ENCODE assay signal across 31 mouse cellular contexts in genomic region chr11:80515895-80516294, GRCm38 (mm10). TPM values are rescaled to one million over a fixed set of nuclear protein-coding genes. Genes with fewer than 3 reads are reported as not detected.
A peak's percentile ranks its signal among the peaks of the same experiment; 100 is the strongest.
DNase-seq lines count a peak whose midpoint lies in the region; ATAC-seq and TF ChIP-seq lines count a peak whose summit lies in the region.
"Had no signal": no experiment of that assay in that cellular context is flagged by ENCODE, and none has a peak within 500 bp of the region (broad histone marks: within the 10 kb centered on the region; RNA-seq: fewer than 3 reads in every experiment).

No protein-coding gene starts in this region.

- H3K9me3 ChIP-seq in forebrain, embryonic 12.5 days, result no peaks in the 10 kb centered on the region
- no peaks in the 10 kb centered on the region for H3K9me3 ChIP-seq in forebrain, embryonic 11.5 days (ENCODE audit: control insufficient read depth, low read length)
- H3K9me3 ChIP-seq in midbrain, embryonic 15.5 days, result no peaks in the 10 kb centered on the region
- H3K9me3 ChIP-seq in midbrain, embryonic 10.5 days (replicated peaks), result no peaks in the 10 kb centered on the region
- no peaks in the 10 kb centered on the region for H3K9me3 ChIP-seq in forebrain, postnatal 0 days (ENCODE audit: low read length)
- H3K9me3 ChIP-seq: G1E; heart, embryonic 12.5 days; hindbrain, embryonic 15.5 days; kidney, embryonic 15.5 days; midbrain, embryonic 12.5 days; neural tube, embryonic 13.5 days; stomach, embryonic 15.5 days had no signal

- ATAC-seq in forebrain, embryonic 12.5 days (ENCODE audit: low FRiP score), result no peak
- no peak for ATAC-seq in forebrain, embryonic 11.5 days (replicated peaks; ENCODE audit: low FRiP score)
- no peak for ATAC-seq in midbrain, embryonic 15.5 days (replicated peaks)
- ATAC-seq in forebrain, postnatal 0 days, result no peak

- H3K4me3 ChIP-seq in forebrain, embryonic 12.5 days (replicated peaks), result no peak overlapping the region
- H3K4me3 ChIP-seq in forebrain, embryonic 11.5 days (ENCODE audit: low read depth, low read length), result no peak overlapping the region
- H3K4me3 ChIP-seq in midbrain, embryonic 15.5 days, result no peak overlapping the region
- no peak overlapping the region for H3K4me3 ChIP-seq in midbrain, embryonic 10.5 days
- no peak overlapping the region for H3K4me3 ChIP-seq in forebrain, postnatal 0 days (ENCODE audit: low read depth, low read length)
- H3K4me3 ChIP-seq: gastrocnemius, adult 2 months; heart, adult 2 months; heart, embryonic 12.5 days; hindbrain, embryonic 15.5 days; kidney, embryonic 15.5 days; midbrain, embryonic 12.5 days; myocyte; neural tube, embryonic 13.5 days; stomach, embryonic 15.5 days had no signal

- no peak overlapping the region for H3K9ac ChIP-seq in forebrain, embryonic 12.5 days
- H3K9ac ChIP-seq in forebrain, embryonic 11.5 days (ENCODE audit: low read length), result no peak overlapping the region
- H3K9ac ChIP-seq in midbrain, embryonic 15.5 days, result no peak overlapping the region
- H3K9ac ChIP-seq in forebrain, postnatal 0 days, result 0 out of 2 replicates have a peak overlapping the region, but pooled peaks have one; percentile 14
- H3K9ac ChIP-seq: heart, embryonic 12.5 days; hindbrain, embryonic 15.5 days; kidney, embryonic 15.5 days; liver, embryonic 14.5 days; lung, embryonic 14.5 days; midbrain, embryonic 12.5 days; neural tube, embryonic 13.5 days; stomach, embryonic 15.5 days had no signal

- peaks cover 4% of the 10 kb centered on the region; the same call in 1 of the 2 replicates for H3K27me3 ChIP-seq in forebrain, embryonic 12.5 days
- no peaks in the 10 kb centered on the region for H3K27me3 ChIP-seq in forebrain, embryonic 11.5 days (ENCODE audit: control insufficient read depth, insufficient read depth, low read length)
- no peaks in the 10 kb centered on the region for H3K27me3 ChIP-seq in midbrain, embryonic 15.5 days (replicated peaks)
- H3K27me3 ChIP-seq in midbrain, embryonic 10.5 days (ENCODE audit: low read depth, poor library complexity, severe bottlenecking), result peaks cover 45% of the 10 kb centered on the region
- H3K27me3 ChIP-seq in forebrain, postnatal 0 days (ENCODE audit: insufficient read depth, low read length), result no peaks in the 10 kb centered on the region
- H3K27me3 ChIP-seq: heart, embryonic 12.5 days; hindbrain, embryonic 15.5 days; kidney, embryonic 15.5 days; stomach, embryonic 15.5 days had no signal

- peaks cover 60% of the 10 kb centered on the region for H3K4me1 ChIP-seq in forebrain, embryonic 12.5 days
- H3K4me1 ChIP-seq in forebrain, embryonic 11.5 days (replicated peaks; ENCODE audit: control insufficient read depth, insufficient read depth, low read length), result peaks cover 17% of the 10 kb centered on the region
- H3K4me1 ChIP-seq in midbrain, embryonic 15.5 days, result peaks cover 49% of the 10 kb centered on the region
- H3K4me1 ChIP-seq in midbrain, embryonic 10.5 days, result peaks cover 37% of the 10 kb centered on the region
- H3K4me1 ChIP-seq in forebrain, postnatal 0 days (ENCODE audit: insufficient read depth), result peaks cover 45% of the 10 kb centered on the region

- H3K36me3 ChIP-seq in forebrain, embryonic 12.5 days (replicated peaks), result no peaks in the 10 kb centered on the region
- H3K36me3 ChIP-seq in forebrain, embryonic 11.5 days (ENCODE audit: control insufficient read depth, insufficient read depth, low read length), result no peaks in the 10 kb centered on the region
- no peaks in the 10 kb centered on the region for H3K36me3 ChIP-seq in midbrain, embryonic 15.5 days (replicated peaks)
- no peaks in the 10 kb centered on the region for H3K36me3 ChIP-seq in midbrain, embryonic 10.5 days
- H3K36me3 ChIP-seq in forebrain, postnatal 0 days (ENCODE audit: insufficient read depth), result no peaks in the 10 kb centered on the region
- H3K36me3 ChIP-seq: G1E; heart, embryonic 12.5 days; hindbrain, embryonic 15.5 days; kidney, embryonic 15.5 days; midbrain, embryonic 12.5 days; neural tube, embryonic 13.5 days; stomach, embryonic 15.5 days had no signal

- no peak overlapping the region for H3K4me2 ChIP-seq in forebrain, embryonic 12.5 days
- H3K4me2 ChIP-seq in forebrain, embryonic 11.5 days (ENCODE audit: low read depth, low read length, severe bottlenecking), result no peak overlapping the region
- no peak overlapping the region for H3K4me2 ChIP-seq in midbrain, embryonic 15.5 days
- no peak overlapping the region for H3K4me2 ChIP-seq in forebrain, postnatal 0 days (ENCODE audit: low read depth)
- H3K4me2 ChIP-seq: heart, embryonic 12.5 days; hindbrain, embryonic 15.5 days; kidney, embryonic 15.5 days; lung, embryonic 14.5 days; midbrain, embryonic 12.5 days; neural tube, embryonic 13.5 days; stomach, embryonic 15.5 days had no signal

- H3K27ac ChIP-seq in forebrain, embryonic 12.5 days, result peak overlapping the region; percentile 57; the same call in 1 of the 2 replicates
- H3K27ac ChIP-seq in forebrain, embryonic 11.5 days (ENCODE audit: low read depth, low read length), result no peak overlapping the region
- H3K27ac ChIP-seq in midbrain, embryonic 15.5 days, result peak overlapping the region; percentile 4; the same call in 1 of the 2 replicates
- no peak overlapping the region for H3K27ac ChIP-seq in midbrain, embryonic 10.5 days (replicated peaks)
- H3K27ac ChIP-seq in forebrain, postnatal 0 days (ENCODE audit: low read depth, low read length), result peak overlapping the region; percentile 76
- H3K27ac ChIP-seq: gastrocnemius, adult 2 months; heart, adult 2 months; hindbrain, embryonic 15.5 days; kidney, embryonic 15.5 days; liver, embryonic 14.5 days; midbrain, embryonic 12.5 days; neural tube, embryonic 13.5 days; stomach, embryonic 15.5 days had no signal

- no peak for DNase-seq in forebrain, embryonic 11.5 days (ENCODE audit: low spot score)
- DNase-seq in layer of hippocampus, postnatal 14 days (ENCODE audit: low spot score in 2 of 2), result peak; percentile 36 to 50
- no peak for DNase-seq in layer of hippocampus, adult 8-10 months (ENCODE audit: low spot score in 2 of 2)
- DNase-seq in midbrain, embryonic 10.5 days (ENCODE audit: low spot score), result no peak
- peak; percentile 49 for DNase-seq in forebrain, postnatal 0 days
- DNase-seq in thymus, adult 18-20 months, result no peak
- DNase-seq: adrenal gland, adult 8-10 months; cerebellum, adult 8-10 months; cerebellum, postnatal 25 days; gastrocnemius, adult 2 months; gastrocnemius, postnatal 36 days; heart, adult 2 months; kidney, adult 18-20 months; kidney, postnatal 25 days; left cerebral cortex, postnatal 4 days; liver; lung, embryonic 14.5 days; lung, postnatal 14 days; right cerebral cortex, postnatal 14 days; thymus, postnatal 14 days had no signal

- TF ChIP-seq CTCF in forebrain, postnatal 0 days (IDR thresholded peaks at IDR 0.05; ENCODE audit: low read depth), result no peak

- 79% methylated on average over 8 of the region's 8 CpGs for WGBS in forebrain, embryonic 12.5 days
- WGBS in forebrain, embryonic 11.5 days, result 82% methylated on average over 8 of the region's 8 CpGs
- 72% methylated on average over 8 of the region's 8 CpGs for WGBS in midbrain, embryonic 15.5 days
- WGBS in midbrain, embryonic 10.5 days, result 83% methylated on average over 8 of the region's 8 CpGs
- 54% methylated on average over 8 of the region's 8 CpGs for WGBS in forebrain, postnatal 0 days

RNA-seq across cellular contexts. Expression of gene Cdk5r1, which starts 39.1 kb away (rescaled TPM):
- polyA plus RNA-seq in forebrain, embryonic 12.5 days (2016; fragmentation: Nextera tagmentation; extraction: Ambion mirVana), result 54.0 and 63.9 TPM in 2 replicates
- polyA plus RNA-seq in forebrain, embryonic 11.5 days (2014; fragmentation: Nextera tagmentation; extraction: Ambion mirVana), result 15.7 and 18.4 TPM in 2 replicates
- total RNA-seq in layer of hippocampus, postnatal 14 days (2021), result 100 to 1,000 TPM; 233 to 258 TPM
- total RNA-seq in layer of hippocampus, adult 8-10 months (2022), result 100 to 1,000 TPM; 180 to 207 (median 189) TPM
- 102 and 105 TPM in 2 replicates for polyA plus RNA-seq in midbrain, embryonic 15.5 days (2015; fragmentation: Nextera tagmentation; extraction: Ambion mirVana)
- polyA plus RNA-seq in midbrain, embryonic 10.5 days (2016; fragmentation: Nextera tagmentation; extraction: Ambion mirVana), result 5.2 and 11.2 TPM in 2 replicates
- total RNA-seq in forebrain, postnatal 0 days (2014; rRNA removed), result 392 and 416 TPM in 2 replicates
- 117 and 122 TPM in 2 replicates for polyA plus RNA-seq in forebrain, postnatal 0 days (2015; fragmentation: Nextera tagmentation; extraction: Ambion mirVana)

Comparison
In these comparisons a context has a peak if more than half of its experiments do, and no peak if none do; other contexts are left out.
1. H3K27ac ChIP-seq: peak in forebrain, embryonic 12.5 days (single experiment), midbrain, embryonic 15.5 days (single experiment) and forebrain, postnatal 0 days (single experiment); none in forebrain, embryonic 11.5 days (single experiment) and midbrain, embryonic 10.5 days (single experiment).
2. DNase-seq: peak in layer of hippocampus, postnatal 14 days (2 of 2) and forebrain, postnatal 0 days (single experiment); none in forebrain, embryonic 11.5 days (single experiment), layer of hippocampus, adult 8-10 months (0 of 2), midbrain, embryonic 10.5 days (single experiment) and thymus, adult 18-20 months (0 of 2).